Mouse (Mus musculus) lung, embryonic 15.5 days (tissue): ENCODE measurements at regions not wholly inside any gene's neighbourhood (a gene's known extent, or its start where the extent isn't known, plus 50 kb on each side); places are given as distances from the start of the nearest gene placed in this dataset.

Experiments
- ATAC-seq: fragments of 200-750 bp; cut with Nextera tagmentation; 2 replicates; pipeline ENCODE4 v1.8.0; 2017; ENCODE audit warnings: moderate number of reproducible peaks, borderline replicate concordance; ENCODE audit not compliant: low FRiP score, low TSS enrichment; ENCODE audit errors: extremely low read depth
- H3K27ac ChIP-seq: fragments of 300-500 bp; sonication (generic); 2 replicates; pipeline ENCODE4 v1.5.1; 2015; ENCODE audit warnings: moderate library complexity, mild to moderate bottlenecking, inconsistent platforms
- H3K27me3 ChIP-seq: fragments of 300-500 bp; sonication (generic); 2 replicates; pipeline ENCODE4 v1.6.1; 2015; ENCODE audit warnings: inconsistent platforms
- H3K36me3 ChIP-seq: fragments of 300-500 bp; sonication (generic); 2 replicates; pipeline ENCODE4 v1.6.1; 2015; ENCODE audit warnings: inconsistent platforms
- H3K4me1 ChIP-seq: fragments of 300-500 bp; sonication (generic); 2 replicates; pipeline ENCODE4 v1.6.1; 2015; ENCODE audit warnings: inconsistent platforms
- H3K4me2 ChIP-seq: fragments of 300-500 bp; sonication (generic); 2 replicates; pipeline ENCODE4 v1.6.1; 2015; ENCODE audit warnings: inconsistent platforms, mild to moderate bottlenecking, moderate library complexity
- H3K4me3 ChIP-seq: fragments of 300-500 bp; sonication (generic); 2 replicates; pipeline ENCODE4 v1.5.1; 2015; ENCODE audit warnings: mild to moderate bottlenecking, inconsistent platforms
- H3K9ac ChIP-seq: fragments of 300-500 bp; sonication (generic); 2 replicates; pipeline ENCODE4 v1.6.1; 2015; ENCODE audit warnings: inconsistent platforms
- H3K9me3 ChIP-seq: fragments of 300-500 bp; sonication (generic); 2 replicates; pipeline ENCODE4 v1.6.1; 2016; ENCODE audit warnings: inconsistent platforms
- WGBS: fragments of 180-500 bp; shearing (Covaris S2); methylation state at CpG from one replicate; pipeline ENCODE4 v1.1.7; 2015; 5-methylcytosine and 5-hydroxymethylcytosine counted together

- H3K36me3 ChIP-seq, result no peaks in the 10 kb centered on the region
- H3K4me3 ChIP-seq, result no peak overlapping the region
- H3K9ac ChIP-seq, result no peak overlapping the region
- 48% methylated on average over 6 of the region's 6 CpGs for WGBS
- H3K27me3 ChIP-seq, result no peaks in the 10 kb centered on the region
- H3K27ac ChIP-seq, result no peak overlapping the region
- H3K4me2 ChIP-seq, result no peak overlapping the region
- H3K9me3 ChIP-seq, result no peaks in the 10 kb centered on the region
- no peak for ATAC-seq
- no peaks in the 10 kb centered on the region for H3K4me1 ChIP-seq
Observed at GRCm38 (mm10) chr1:108649588-108650378, 1060.0 kb downstream of the Serpinb8 start.

DNA sequence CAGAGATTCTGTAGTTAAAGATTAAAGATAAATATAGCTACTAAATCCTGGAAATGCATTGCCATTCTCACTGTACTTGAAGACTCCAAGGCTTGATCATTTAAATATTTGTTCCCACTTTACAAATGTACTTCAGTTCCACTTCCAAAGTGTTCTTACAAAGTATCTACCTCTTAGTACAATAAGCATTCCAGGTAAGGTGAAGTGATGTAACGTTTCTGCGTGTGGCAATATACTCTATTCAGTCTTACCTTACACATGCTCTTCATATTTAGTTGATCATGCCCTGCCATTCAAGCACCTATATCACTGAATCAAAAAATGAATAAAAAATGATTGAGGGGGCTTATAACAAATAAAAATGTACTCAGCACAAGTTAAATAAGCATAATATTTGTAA lies 1081.2 kb downstream of the Serpinb8 start:
- no peaks in the 10 kb centered on the region for H3K27me3 ChIP-seq
- no peak overlapping the region for H3K4me3 ChIP-seq
- WGBS, result 68% methylated on average over 2 of the region's 2 CpGs
- H3K4me1 ChIP-seq, result no peaks in the 10 kb centered on the region
- no peaks in the 10 kb centered on the region for H3K9me3 ChIP-seq
- ATAC-seq, result peak; percentile 31; the same call in 1 of the 2 replicates
- no peak overlapping the region for H3K9ac ChIP-seq
- no peak overlapping the region for H3K4me2 ChIP-seq
- H3K36me3 ChIP-seq, result no peaks in the 10 kb centered on the region
- H3K27ac ChIP-seq, result no peak overlapping the region
